Mouse (Mus musculus) kidney, adult 9 months (tissue): ENCODE measurements around the gene Otor.

ENCODE experiments used
- DNase-seq: peaks from one replicate; pipeline ENCODE4 v3.0.0; 2022

The Otor gene

GRCm38 (mm10) chr2:143131098-143131646 is 52.9 kb downstream of the Otor start:
- DNase-seq, result no peak
